Mouse (Mus musculus): ENCODE measurements around the gene Prdx2. TPM values are rescaled to one million over a fixed set of nuclear protein-coding genes. Genes with fewer than 3 reads are reported as not detected.

Prdx2 gene
- polyA plus RNA-seq, 1 experiment from 2014 or later = 584 TPM

DNA sequence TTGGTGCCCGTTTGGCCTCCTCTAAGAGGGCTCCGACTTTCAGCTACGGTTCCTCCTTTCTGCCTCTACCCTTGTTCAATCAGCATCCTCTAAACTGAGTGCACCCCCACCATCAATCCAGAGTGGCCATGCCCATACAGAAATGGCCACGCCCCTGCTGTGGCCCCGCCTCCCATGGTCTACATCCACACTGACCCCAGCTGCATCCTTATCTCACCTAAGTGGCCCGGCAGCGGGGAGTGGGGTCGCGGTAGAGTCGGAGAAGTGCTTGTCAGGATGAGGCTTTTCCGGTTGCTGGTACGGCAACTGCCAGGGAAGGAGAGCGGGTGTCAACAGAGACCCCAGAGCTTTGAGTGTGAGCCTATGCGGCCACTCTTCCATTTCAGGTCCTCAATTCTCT is 33.9 kb upstream of the Prdx2 start:
- H3K36me3 ChIP-seq (ENCODE audit: control insufficient read depth, insufficient read depth, low read length) = no peaks in the 10 kb centered on the region
- no peak overlapping the region for H3K4me3 ChIP-seq (replicated peaks; ENCODE audit: low read length)
- H3K9me3 ChIP-seq (replicated peaks; ENCODE audit: control insufficient read depth, low read length) = no peaks in the 10 kb centered on the region
- no peak overlapping the region for H3K4me2 ChIP-seq (ENCODE audit: low read depth, low read length)
- H3K9ac ChIP-seq (ENCODE audit: low read length) = no peak overlapping the region
- WGBS = 2% methylated on average over 14 of the region's 14 CpGs
- peaks cover 48% of the 10 kb centered on the region for H3K27me3 ChIP-seq (ENCODE audit: control insufficient read depth, insufficient read depth, low read length)
- no peak for ATAC-seq (ENCODE audit: insufficient read depth, low FRiP score)
- H3K27ac ChIP-seq (ENCODE audit: low read length) = no peak overlapping the region
- peaks cover 4% of the 10 kb centered on the region; the same call in 1 of the 2 replicates for H3K4me1 ChIP-seq (ENCODE audit: control insufficient read depth, insufficient read depth, low read length)

DNA sequence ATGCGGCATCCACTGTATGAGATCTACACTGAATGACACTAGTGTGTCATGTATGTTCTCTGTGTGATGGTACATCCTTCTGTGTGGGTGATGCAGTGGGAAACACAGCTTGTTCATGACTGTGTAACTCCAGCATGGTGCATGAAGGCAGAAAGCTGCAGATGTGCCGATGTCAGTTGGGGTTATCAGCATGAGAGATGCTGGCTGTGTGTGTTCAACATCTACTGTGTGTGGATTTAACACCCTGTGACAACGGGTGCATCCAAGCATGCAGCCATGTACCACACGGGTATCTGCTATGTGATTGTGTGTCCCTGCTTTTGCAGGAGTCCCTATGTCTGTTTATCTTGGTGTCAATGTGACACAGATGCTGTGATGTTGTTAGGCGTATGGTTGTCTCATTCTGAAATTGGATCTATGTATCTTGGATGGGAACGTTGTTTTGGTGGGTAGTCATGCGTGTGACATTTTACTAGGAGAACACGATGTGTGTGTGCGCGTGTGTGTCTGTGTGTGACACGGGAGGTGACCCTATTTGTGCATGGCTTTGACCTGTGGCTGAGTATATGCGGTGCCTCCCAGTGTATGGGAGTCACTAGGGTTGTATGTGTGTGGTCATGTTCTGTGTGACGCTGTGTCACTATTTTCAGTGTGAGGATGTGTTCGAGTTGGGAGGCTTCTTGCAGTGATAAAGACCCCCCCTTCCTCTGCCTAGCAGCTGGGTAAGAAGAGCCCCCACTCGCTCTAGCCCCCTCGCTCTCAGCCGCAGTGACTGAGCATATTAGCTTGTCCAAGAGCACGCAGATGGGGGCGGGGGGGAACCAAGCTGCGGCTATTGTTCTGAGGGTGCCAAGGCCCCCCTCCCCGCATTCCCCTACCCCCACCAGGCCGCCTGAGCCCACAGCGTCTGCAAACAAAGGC is 33.1 kb upstream of the Prdx2 start:
- Histone ChIP-seq H3K27me3 (ENCODE audit: control insufficient read depth, insufficient read depth, low read length) (peaks cover 45% of the 10 kb centered on the region), H3K27ac (ENCODE audit: low read length) (no peak overlapping the region), H3K4me3 (replicated peaks; ENCODE audit: low read length) (peak overlapping the region; percentile 44), H3K4me1 (ENCODE audit: control insufficient read depth, insufficient read depth, low read length) (peaks cover 4% of the 10 kb centered on the region; the same call in 1 of the 2 replicates), H3K4me2 (ENCODE audit: low read depth, low read length) (peak overlapping the region; percentile 65), H3K36me3 (ENCODE audit: control insufficient read depth, insufficient read depth, low read length) (no peaks in the 10 kb centered on the region), H3K9ac (ENCODE audit: low read length) (no peak overlapping the region), H3K9me3 (replicated peaks; ENCODE audit: control insufficient read depth, low read length) (no peaks in the 10 kb centered on the region)
- WGBS = 22% methylated on average over 23 of the region's 23 CpGs
- peak; percentile 34 for ATAC-seq (ENCODE audit: insufficient read depth, low FRiP score)

DNA sequence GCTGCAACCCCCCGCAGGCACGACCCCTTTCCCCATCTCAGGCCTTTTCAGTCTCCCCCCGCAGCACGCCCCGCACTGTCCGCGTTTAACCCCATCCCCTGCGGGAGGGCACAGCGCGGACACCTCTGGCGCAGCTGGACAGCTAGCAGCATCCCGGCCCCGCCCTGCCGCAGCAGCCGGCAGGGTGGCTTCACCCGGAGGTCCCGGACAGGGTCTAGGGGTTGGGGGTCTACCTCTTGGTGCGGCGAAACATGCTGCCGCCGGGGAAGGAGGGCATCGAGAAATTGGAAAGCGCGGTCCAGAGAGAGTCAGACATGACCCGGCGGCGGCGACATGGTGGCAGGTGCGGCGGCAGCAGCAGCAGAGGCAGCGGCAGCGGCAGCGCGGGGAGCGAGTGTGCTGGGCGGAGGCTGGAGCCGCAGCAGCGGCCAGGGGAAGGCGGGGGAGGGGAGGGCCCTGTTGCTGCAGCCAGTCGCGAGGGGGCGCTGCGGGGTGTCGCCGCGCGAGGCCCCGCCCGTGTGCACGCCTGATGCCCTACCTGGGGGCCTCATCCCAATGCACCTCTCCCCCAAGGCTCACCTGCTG is 32.3 kb upstream of the Prdx2 start, which contains the start of gene Mast1:
Gene Mast1, minus strand, starts transcription at position 398 of the 585 bp plus-strand sequence.
- H3K36me3 ChIP-seq (ENCODE audit: control insufficient read depth, insufficient read depth, low read length) = no peaks in the 10 kb centered on the region
- H3K27me3 ChIP-seq (ENCODE audit: control insufficient read depth, insufficient read depth, low read length) = peaks cover 45% of the 10 kb centered on the region
- H3K27ac ChIP-seq (ENCODE audit: low read length) = no peak within 1 kb of the TSS
- peak within 1 kb of the TSS; percentile 44 for H3K4me3 ChIP-seq (replicated peaks; ENCODE audit: low read length)
- no peak within 1 kb of the TSS for H3K9ac ChIP-seq (ENCODE audit: low read length)
- H3K4me2 ChIP-seq (ENCODE audit: low read depth, low read length) = peak within 1 kb of the TSS; percentile 65
- H3K9me3 ChIP-seq (replicated peaks; ENCODE audit: control insufficient read depth, low read length) = no peaks in the 10 kb centered on the region
- peaks cover 4% of the 10 kb centered on the region; the same call in 1 of the 2 replicates for H3K4me1 ChIP-seq (ENCODE audit: control insufficient read depth, insufficient read depth, low read length)
- ATAC-seq (ENCODE audit: insufficient read depth, low FRiP score) = peak; percentile 68
- under 1% methylated on average over 50 of the region's 50 CpGs for WGBS

DNA sequence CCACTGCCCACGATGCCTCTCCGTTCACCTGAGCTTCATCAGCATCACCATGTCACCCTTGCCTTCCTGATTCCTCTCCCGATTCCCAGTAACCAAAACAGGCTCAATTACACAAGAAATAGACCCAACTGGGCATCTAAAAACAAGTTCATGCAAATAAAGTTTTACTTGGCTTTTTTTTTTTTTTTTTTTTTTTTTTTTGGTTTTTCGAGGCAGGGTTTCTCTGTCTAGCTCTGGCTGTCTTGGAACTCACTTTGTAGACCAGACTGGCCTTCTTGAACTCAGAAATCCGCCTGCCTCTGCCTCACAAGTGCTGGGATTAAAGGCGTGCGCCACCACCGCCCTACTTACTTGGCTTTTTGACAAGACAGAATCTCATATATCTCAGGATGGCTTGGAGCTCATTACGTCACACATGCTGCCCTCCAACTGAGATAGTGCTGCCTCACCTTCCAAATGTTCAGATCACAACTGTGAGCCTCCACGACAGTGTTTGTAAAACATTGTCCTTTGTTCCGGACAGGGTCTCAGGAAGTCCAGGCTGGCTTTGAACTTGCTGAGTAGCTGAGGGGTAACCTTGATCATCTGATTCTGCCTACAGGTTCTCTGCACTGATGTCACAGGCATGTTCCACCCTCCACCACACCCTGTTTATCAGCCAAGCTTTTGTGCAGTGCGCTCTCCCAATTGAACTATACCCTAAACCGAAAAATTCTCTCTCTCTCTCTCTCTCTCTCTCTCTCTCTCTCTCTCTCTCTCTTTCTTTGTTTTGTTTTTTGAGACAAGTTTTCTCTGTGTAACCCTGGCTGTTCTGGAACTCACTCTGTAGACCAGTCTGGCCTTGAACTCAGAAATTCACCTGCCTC is 31.5 kb upstream of the Prdx2 start:
- Histone ChIP-seq H3K9ac (ENCODE audit: low read length) (no peak overlapping the region), H3K27ac (ENCODE audit: low read length) (no peak overlapping the region), H3K4me1 (ENCODE audit: control insufficient read depth, insufficient read depth, low read length) (peaks cover 4% of the 10 kb centered on the region; the same call in 1 of the 2 replicates), H3K36me3 (ENCODE audit: control insufficient read depth, insufficient read depth, low read length) (no peaks in the 10 kb centered on the region), H3K9me3 (replicated peaks; ENCODE audit: control insufficient read depth, low read length) (no peaks in the 10 kb centered on the region), H3K4me2 (ENCODE audit: low read depth, low read length) (0 out of 2 replicates have a peak overlapping the region, but pooled peaks have one; percentile 65), H3K4me3 (replicated peaks; ENCODE audit: low read length) (no peak overlapping the region), H3K27me3 (ENCODE audit: control insufficient read depth, insufficient read depth, low read length) (peaks cover 45% of the 10 kb centered on the region)
- WGBS = 58% methylated on average over 13 of the region's 13 CpGs
- no peak for ATAC-seq (ENCODE audit: insufficient read depth, low FRiP score)

DNA sequence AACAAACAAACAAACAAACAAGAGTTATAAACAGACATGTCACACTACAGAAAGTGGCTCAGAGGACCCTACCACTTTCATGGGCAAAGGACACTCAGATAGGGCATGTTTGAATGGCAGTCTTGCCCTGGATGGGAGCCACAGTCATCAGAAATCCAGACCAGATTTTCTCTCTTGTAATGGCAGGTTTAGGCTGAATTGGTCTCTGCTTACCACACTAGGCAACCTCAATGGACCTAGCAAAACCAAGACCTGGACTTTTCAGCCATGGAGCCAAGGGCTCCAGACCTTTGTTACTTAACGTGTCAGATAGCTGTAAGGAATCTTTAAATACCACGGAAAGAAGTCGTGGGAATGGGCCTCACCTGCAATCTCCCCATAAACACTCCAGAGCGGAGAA is 25.7 kb upstream of the Prdx2 start:
- H3K4me1 ChIP-seq (ENCODE audit: control insufficient read depth, insufficient read depth, low read length) = peaks cover 8% of the 10 kb centered on the region
- H3K9ac ChIP-seq (ENCODE audit: low read length) = no peak overlapping the region
- H3K4me3 ChIP-seq (replicated peaks; ENCODE audit: low read length) = no peak overlapping the region
- H3K4me2 ChIP-seq (ENCODE audit: low read depth, low read length) = no peak overlapping the region
- 22% methylated on average over 4 of the region's 4 CpGs for WGBS
- H3K9me3 ChIP-seq (replicated peaks; ENCODE audit: control insufficient read depth, low read length) = no peaks in the 10 kb centered on the region
- H3K36me3 ChIP-seq (ENCODE audit: control insufficient read depth, insufficient read depth, low read length) = no peaks in the 10 kb centered on the region
- no peak for ATAC-seq (ENCODE audit: insufficient read depth, low FRiP score)
- peaks cover 51% of the 10 kb centered on the region for H3K27me3 ChIP-seq (ENCODE audit: control insufficient read depth, insufficient read depth, low read length)
- no peak overlapping the region for H3K27ac ChIP-seq (ENCODE audit: low read length)

DNA sequence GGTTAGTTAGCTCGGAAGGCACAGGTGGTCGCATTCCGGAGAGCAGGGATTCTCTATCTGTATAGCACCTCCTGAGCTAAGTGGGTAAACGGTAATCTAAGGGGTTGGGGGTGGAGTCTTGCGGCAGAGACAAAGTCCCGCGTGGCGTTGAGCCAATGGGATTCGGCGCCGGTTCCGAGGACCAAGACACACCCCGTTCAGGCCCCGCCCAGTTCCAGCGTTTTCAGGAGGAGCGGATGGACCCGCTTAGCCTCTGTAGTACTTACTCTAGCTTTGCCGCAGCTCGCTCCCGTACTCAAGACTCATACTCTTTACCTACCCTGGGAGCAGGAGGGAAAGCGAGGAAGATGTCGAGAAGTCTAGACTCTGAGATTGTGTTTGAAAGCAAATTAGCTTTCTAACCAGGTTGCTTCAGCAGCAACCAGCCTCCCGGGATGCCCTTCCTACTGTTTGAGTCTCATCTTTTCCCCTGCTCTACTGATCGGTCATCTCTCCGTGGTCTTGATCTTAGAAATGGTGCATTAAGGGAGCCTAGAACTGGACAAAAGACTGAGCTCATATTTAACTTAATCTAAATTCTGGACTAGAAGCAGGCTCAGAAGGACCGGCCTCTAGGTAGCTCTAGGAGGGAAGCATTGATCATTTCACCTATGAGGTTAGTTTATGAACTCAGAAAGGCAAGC is 24.8 kb upstream of the Prdx2 start:
- peak; percentile 53; the same call in 1 of the 2 replicates for ATAC-seq (ENCODE audit: insufficient read depth, low FRiP score)
- Histone ChIP-seq H3K4me2 (ENCODE audit: low read depth, low read length) (peak overlapping the region; percentile 20; the same call in 1 of the 2 replicates), H3K9me3 (replicated peaks; ENCODE audit: control insufficient read depth, low read length) (no peaks in the 10 kb centered on the region), H3K27me3 (ENCODE audit: control insufficient read depth, insufficient read depth, low read length) (peaks cover 51% of the 10 kb centered on the region), H3K9ac (ENCODE audit: low read length) (no peak overlapping the region), H3K36me3 (ENCODE audit: control insufficient read depth, insufficient read depth, low read length) (no peaks in the 10 kb centered on the region), H3K4me3 (replicated peaks; ENCODE audit: low read length) (no peak overlapping the region), H3K4me1 (ENCODE audit: control insufficient read depth, insufficient read depth, low read length) (peaks cover 8% of the 10 kb centered on the region), H3K27ac (ENCODE audit: low read length) (no peak overlapping the region)
- 3% methylated on average over 26 of the region's 26 CpGs for WGBS

DNA sequence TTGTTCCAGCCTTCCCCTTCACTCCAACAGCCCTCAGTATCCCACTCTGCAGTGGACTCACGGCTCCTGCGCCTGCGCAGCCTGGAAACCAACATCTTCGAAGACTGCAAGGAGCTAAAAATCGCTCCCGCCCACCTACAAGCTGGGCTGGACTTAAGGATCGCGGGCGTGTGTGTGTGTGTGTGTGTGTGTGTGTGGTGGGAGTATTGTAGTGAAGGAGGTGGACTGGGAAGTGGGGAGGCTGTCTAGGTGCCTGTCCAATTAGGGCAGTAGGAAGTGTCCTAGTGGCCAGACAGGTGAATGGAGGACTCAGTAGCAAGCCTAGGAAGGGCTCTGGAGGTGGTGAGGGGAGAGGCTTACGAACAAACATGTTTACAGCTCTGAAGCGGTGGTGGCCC is 24.2 kb upstream of the Prdx2 start:
- H3K4me3 ChIP-seq (replicated peaks; ENCODE audit: low read length) = no peak overlapping the region; the same call in 1 of the 2 replicates
- ATAC-seq (ENCODE audit: insufficient read depth, low FRiP score) = no peak
- 8% methylated on average over 11 of the region's 11 CpGs for WGBS

More for the DNA sequence above, 24.2 kb upstream of the Prdx2 start:
- Histone ChIP-seq H3K27me3 (ENCODE audit: control insufficient read depth, insufficient read depth, low read length) (peaks cover 52% of the 10 kb centered on the region), H3K36me3 (ENCODE audit: control insufficient read depth, insufficient read depth, low read length) (no peaks in the 10 kb centered on the region), H3K27ac (ENCODE audit: low read length) (no peak overlapping the region), H3K4me1 (ENCODE audit: control insufficient read depth, insufficient read depth, low read length) (peaks cover 8% of the 10 kb centered on the region), H3K9ac (ENCODE audit: low read length) (no peak overlapping the region), H3K4me2 (ENCODE audit: low read depth, low read length) (no peak overlapping the region), H3K9me3 (replicated peaks; ENCODE audit: control insufficient read depth, low read length) (no peaks in the 10 kb centered on the region)
